Mouse (Mus musculus) liver, adult 10 weeks (tissue): ENCODE data around the gene Pphln1. TPM values are rescaled to one million over a fixed set of nuclear protein-coding genes. Genes with fewer than 3 reads are reported as not detected.

Experiments used
- polyA plus RNA-seq: library from polyadenylated mRNA; stranded (reverse); fragments of 350-450 nt; fragmentation: Illumina TruSeq; extraction: RNeasy Lipid Tissue Mini Kit (QIAGEN cat#74804); gene quantifications from one replicate; pipeline ENCODE4 v1.2.3, GENCODE M21; 2014; ENCODE audit warnings: low read depth, low replicate concordance

Gene Pphln1
- polyA plus RNA-seq = 15.0 TPM

DNA sequence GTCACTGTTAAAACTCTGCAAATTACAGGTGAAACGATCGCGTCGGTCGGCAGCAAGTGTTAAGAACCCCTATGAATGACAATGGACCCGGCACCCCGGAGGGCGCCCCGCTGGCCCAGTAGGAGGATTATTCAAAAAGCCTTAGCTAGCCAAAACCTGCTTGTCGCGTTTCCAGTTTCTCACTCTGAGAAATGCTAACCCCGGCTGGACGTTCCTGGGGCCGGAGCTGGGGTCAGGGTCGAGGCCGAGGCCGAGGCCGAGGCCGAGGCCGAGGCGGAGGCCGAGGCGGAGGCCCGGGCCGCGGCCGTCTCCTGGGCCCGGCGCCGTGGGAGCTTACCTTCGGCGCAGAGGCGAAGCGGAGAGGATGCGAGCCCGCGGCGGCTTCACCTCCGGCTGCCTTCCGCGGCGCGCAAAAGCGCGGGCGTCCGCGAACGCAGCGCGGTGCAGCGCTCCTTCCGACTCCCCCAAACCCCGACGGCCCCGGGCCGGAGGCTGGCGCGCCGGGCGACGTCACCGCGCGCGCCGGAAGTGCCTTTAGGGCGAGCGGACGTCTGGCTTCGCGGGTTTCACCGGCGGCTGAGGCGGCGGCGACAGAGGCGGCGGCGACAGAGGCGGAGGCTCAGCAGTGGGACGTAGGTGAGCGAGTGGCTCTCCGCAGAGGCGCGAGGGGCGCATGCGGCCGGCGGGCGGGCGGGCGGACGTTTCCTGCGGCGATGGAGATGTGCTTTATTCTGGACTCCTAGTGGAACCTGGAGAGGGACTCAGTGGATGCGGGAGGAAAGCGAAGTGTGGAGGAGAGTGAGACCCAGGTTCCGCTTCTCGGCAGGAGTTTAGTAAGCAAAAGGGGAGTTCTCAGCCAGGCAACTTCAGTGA lies at the start of gene Pphln1, which contains the start of gene Zcrb1:
TSS of gene Pphln1 (plus strand) at position 525 of the 873 bp plus-strand sequence.
TSS of gene Zcrb1 (minus strand) at position 509 of the 873 bp plus-strand sequence.

Other genes with a start within 250 kb of the Pphln1 start
- gene Gxylt1, start 123.2 kb upstream of the Pphln1 start, polyA plus RNA-seq = 9.0 TPM
- 41.8 TPM for gene Yaf2, start 61.4 kb upstream of the Pphln1 start, polyA plus RNA-seq
- 117 TPM for gene Zcrb1, start within 50 bp of the Pphln1 start, polyA plus RNA-seq
- 2.4 TPM for gene Prickle1, start 197.5 kb downstream of the Pphln1 start, polyA plus RNA-seq